Mouse (Mus musculus) myocyte (in vitro differentiated cells): ENCODE results near the gene Efna2. TPM values are rescaled to one million over a fixed set of nuclear protein-coding genes. Genes with fewer than 3 reads are reported as not detected.

ENCODE experiments used
- H3K27me3 ChIP-seq: one replicate; pipeline ENCODE4 v1.6.1; 2011; ENCODE audit not compliant: control insufficient read depth, insufficient read depth, insufficient read length
- H3K36me3 ChIP-seq: one replicate; pipeline ENCODE4 v1.6.1; 2011; ENCODE audit not compliant: control insufficient read depth, insufficient read depth
- H3K4me2 ChIP-seq: one replicate; pipeline ENCODE4 v1.6.1; 2011; ENCODE audit warnings: low read depth, control low read depth
- H3K4me3 ChIP-seq: one replicate; pipeline ENCODE4 v1.5.1; 2011; ENCODE audit warnings: mild to moderate bottlenecking, control low read depth, moderate library complexity
- H3K79me2 ChIP-seq: one replicate; pipeline ENCODE4 v1.6.1; 2011; ENCODE audit not compliant: control insufficient read depth, insufficient read depth
- H3ac ChIP-seq: one replicate; pipeline ENCODE4 v1.6.1; 2011; ENCODE audit not compliant: control insufficient read depth, insufficient read length
- CEBPB ChIP-seq: IDR thresholded peaks from 2 replicates; pipeline ENCODE4 v1.6.1; 2011; ENCODE audit warnings: mild to moderate bottlenecking, moderate library complexity; ENCODE audit not compliant: poor library complexity, insufficient read depth, severe bottlenecking
- E2F4 ChIP-seq: IDR thresholded peaks from one replicate; pipeline ENCODE4 v1.6.1; 2011; ENCODE audit warnings: mild to moderate bottlenecking, control low read depth, moderate library complexity; ENCODE audit not compliant: insufficient read depth
- MAX ChIP-seq: IDR thresholded peaks from one replicate; pipeline ENCODE4 v1.6.1; 2011; ENCODE audit warnings: low read depth, mild to moderate bottlenecking, control low read depth
- MYOD1 ChIP-seq, 3 experiments: IDR thresholded peaks; one replicate each; pipeline ENCODE4 v1.6.1; 2011; ENCODE audit warnings: control low read depth in 2 of 3, low read depth in 2 of 3, mild to moderate bottlenecking in 2 of 3, moderate library complexity in 1 of 3; ENCODE audit not compliant: insufficient read length in 2 of 3, control insufficient read depth in 1 of 3
- MYOG ChIP-seq, 3 experiments: IDR thresholded peaks; one replicate each; pipeline ENCODE4 v1.6.1; 2011; ENCODE audit warnings: control low read depth in 2 of 3, low read depth in 2 of 3, mild to moderate bottlenecking in 2 of 3; ENCODE audit not compliant: insufficient read length in 2 of 3, control insufficient read depth in 1 of 3, insufficient read depth in 1 of 3
- POLR2A ChIP-seq: IDR thresholded peaks from one replicate; pipeline ENCODE4 v1.6.1; 2011; ENCODE audit warnings: low read depth, mild to moderate bottlenecking, control low read depth, moderate library complexity; ENCODE audit not compliant: insufficient read length
- POLR2AphosphoS2 ChIP-seq: IDR thresholded peaks from one replicate; pipeline ENCODE4 v1.6.1; 2011; ENCODE audit warnings: low read depth, control low read depth; ENCODE audit not compliant: insufficient read length
- REST ChIP-seq: IDR thresholded peaks from one replicate; pipeline ENCODE4 v1.6.1; 2011; ENCODE audit warnings: mild to moderate bottlenecking, control low read depth, moderate library complexity; ENCODE audit not compliant: insufficient read depth, insufficient read length
- SRF ChIP-seq: IDR thresholded peaks from one replicate; pipeline ENCODE4 v1.6.1; 2011; ENCODE audit warnings: low read depth; ENCODE audit not compliant: control insufficient read depth, insufficient read length
- TCF12 ChIP-seq: IDR thresholded peaks from one replicate; pipeline ENCODE4 v1.6.1; 2011; ENCODE audit warnings: mild to moderate bottlenecking, control low read depth; ENCODE audit not compliant: poor library complexity, insufficient read depth, severe bottlenecking
- TCF3 ChIP-seq: IDR thresholded peaks from one replicate; pipeline ENCODE4 v1.6.1; 2011; ENCODE audit warnings: low read depth, control low read depth; ENCODE audit not compliant: insufficient read length
- USF1 ChIP-seq: IDR thresholded peaks from one replicate; pipeline ENCODE4 v1.6.1; 2011; ENCODE audit warnings: low read depth, mild to moderate bottlenecking, control low read depth, moderate library complexity
- polyA plus RNA-seq: library from polyadenylated mRNA; unstranded; fragments of >200 nt; fragmentation: generic; extraction: Trizol; gene quantifications from one replicate; pipeline ENCODE4 v1.2.1, GENCODE M21; 2012; ENCODE audit warnings: missing spikeins

Gene Efna2
- polyA plus RNA-seq, 1 experiment = 3.6 TPM

GRCm38 (mm10) chr10:80190491-80191051 is 11.3 kb downstream of the Efna2 start:
- Histone ChIP-seq H3K27me3 (peaks cover 11% of the 10 kb centered on the region), H3ac (no peak overlapping the region), H3K4me3 (no peak overlapping the region), H3K4me2 (no peak overlapping the region), H3K36me3 (no peaks in the 10 kb centered on the region), H3K79me2 (no peaks in the 10 kb centered on the region)
- TF ChIP-seq MYOD1 (IDR thresholded peaks at IDR 0.05; ENCODE audit: control insufficient read depth in 1 of 3, insufficient read length in 2 of 3, low read depth in 2 of 3) (no peak), REST (peak; percentile 64)

GRCm38 (mm10) chr10:80193976-80194375 is 14.7 kb downstream of the Efna2 start:
- Histone ChIP-seq H3K79me2 (no peaks in the 10 kb centered on the region), H3ac (no peak overlapping the region), H3K27me3 (peaks cover 11% of the 10 kb centered on the region), H3K4me2 (no peak overlapping the region), H3K4me3 (no peak overlapping the region), H3K36me3 (no peaks in the 10 kb centered on the region)
- no peak for TF ChIP-seq POLR2A
- TF ChIP-seq TCF3 = no peak
- TF ChIP-seq CEBPB = no peak
- TF ChIP-seq TCF12 = no peak
- no peak for TF ChIP-seq REST
- TF ChIP-seq POLR2AphosphoS2 = no peak
- no peak for TF ChIP-seq MAX
- no peak for TF ChIP-seq SRF
- no peak for TF ChIP-seq E2F4
- TF ChIP-seq MYOG (IDR thresholded peaks at IDR 0.05; ENCODE audit: control insufficient read depth in 1 of 3, insufficient read depth in 1 of 3, insufficient read length in 2 of 3, low read depth in 2 of 3) = no peak
- no peak for TF ChIP-seq USF1
- no peak for TF ChIP-seq MYOD1 (IDR thresholded peaks at IDR 0.05; ENCODE audit: control insufficient read depth in 1 of 3, insufficient read length in 2 of 3, low read depth in 2 of 3)

- TF ChIP-seq MYOG (IDR thresholded peaks at IDR 0.05; ENCODE audit: control insufficient read depth in 1 of 3, insufficient read depth in 1 of 3, insufficient read length in 2 of 3, low read depth in 2 of 3) = no peak
- no peak for TF ChIP-seq POLR2AphosphoS2
- no peak for TF ChIP-seq CEBPB
These were observed 15.2 kb downstream of the Efna2 start for GRCm38 (mm10) chr10:80194441-80194840.

GRCm38 (mm10) chr10:80196167-80196566 is 16.9 kb downstream of the Efna2 start:
- H3K4me2 ChIP-seq = no peak overlapping the region
- H3K27me3 ChIP-seq = no peaks in the 10 kb centered on the region
- no peak overlapping the region for H3K4me3 ChIP-seq
- H3K36me3 ChIP-seq = no peaks in the 10 kb centered on the region
- no peak overlapping the region for H3ac ChIP-seq
- H3K79me2 ChIP-seq = no peaks in the 10 kb centered on the region
- TF ChIP-seq POLR2A (no peak), REST (no peak), TCF3 (no peak), E2F4 (no peak), SRF (no peak), MAX (no peak), USF1 (no peak), MYOG (IDR thresholded peaks at IDR 0.05; ENCODE audit: control insufficient read depth in 1 of 3, insufficient read depth in 1 of 3, insufficient read length in 2 of 3, low read depth in 2 of 3) (no peak), POLR2AphosphoS2 (no peak), MYOD1 (IDR thresholded peaks at IDR 0.05; ENCODE audit: control insufficient read depth in 1 of 3, insufficient read length in 2 of 3, low read depth in 2 of 3) (no peak), TCF12 (no peak), CEBPB (no peak)

More at GRCm38 (mm10) chr10:80194441-80194840, 15.2 kb downstream of the Efna2 start:
- Histone ChIP-seq H3K79me2 (no peaks in the 10 kb centered on the region), H3K36me3 (no peaks in the 10 kb centered on the region), H3K4me3 (no peak overlapping the region), H3ac (no peak overlapping the region), H3K27me3 (peaks cover 11% of the 10 kb centered on the region), H3K4me2 (no peak overlapping the region)

GRCm38 (mm10) chr10:80196778-80197581 is 17.7 kb downstream of the Efna2 start:
- no peak overlapping the region for H3K4me3 ChIP-seq
- TF ChIP-seq MYOG (IDR thresholded peaks at IDR 0.05; ENCODE audit: control insufficient read depth in 1 of 3, insufficient read depth in 1 of 3, insufficient read length in 2 of 3, low read depth in 2 of 3) (no peak), E2F4 (no peak), POLR2A (no peak), MYOD1 (IDR thresholded peaks at IDR 0.05; ENCODE audit: control insufficient read depth in 1 of 3, insufficient read length in 2 of 3, low read depth in 2 of 3) (no peak), USF1 (no peak), TCF12 (no peak), REST (no peak), SRF (no peak), CEBPB (no peak), MAX (no peak), TCF3 (no peak)
- no peak overlapping the region for H3ac ChIP-seq
- H3K27me3 ChIP-seq = no peaks in the 10 kb centered on the region
- no peaks in the 10 kb centered on the region for H3K36me3 ChIP-seq
- no peaks in the 10 kb centered on the region for H3K79me2 ChIP-seq
- H3K4me2 ChIP-seq = no peak overlapping the region
